Mouse (Mus musculus) midbrain, embryonic 10.5 days (tissue): Measurements from ENCODE around the gene Aup1. TPM values are rescaled to one million over a fixed set of nuclear protein-coding genes. Genes with fewer than 3 reads are reported as not detected.

Experiments used
- DNase-seq: peaks from one replicate; pipeline ENCODE4 v3.0.0-alpha.2; 2017; ENCODE audit warnings: low spot score
- H3K27ac ChIP-seq: fragments of 300-500 bp; sonication (generic); replicated peaks from 2 replicates; pipeline ENCODE4 v1.5.1; 2016; ENCODE audit warnings: mild to moderate bottlenecking
- H3K27me3 ChIP-seq: fragments of 300-500 bp; sonication (generic); 2 replicates; pipeline ENCODE4 v1.6.1; 2016; ENCODE audit warnings: low read depth, mild to moderate bottlenecking; ENCODE audit not compliant: poor library complexity, severe bottlenecking
- H3K36me3 ChIP-seq: fragments of 300-500 bp; sonication (generic); 2 replicates; pipeline ENCODE4 v1.6.1; 2016; ENCODE audit warnings: mild to moderate bottlenecking, moderate library complexity
- H3K4me1 ChIP-seq: fragments of 300-500 bp; sonication (generic); 2 replicates; pipeline ENCODE4 v1.6.1; 2016
- H3K4me3 ChIP-seq: fragments of 300-500 bp; sonication (generic); 2 replicates; pipeline ENCODE4 v1.5.1; 2016; ENCODE audit warnings: mild to moderate bottlenecking, moderate library complexity
- H3K9me3 ChIP-seq: fragments of 300-500 bp; sonication (generic); replicated peaks from 2 replicates; pipeline ENCODE4 v1.6.1; 2016; ENCODE audit warnings: mild to moderate bottlenecking
- WGBS: fragments of 180-500 bp; shearing (Covaris S2); methylation state at CpG from one replicate; pipeline ENCODE4 v1.1.7; 2016; 5-methylcytosine and 5-hydroxymethylcytosine counted together
- polyA plus RNA-seq: library from polyadenylated mRNA; unstranded; fragments of >200 nt; fragmentation: Nextera tagmentation; extraction: Ambion mirVana; gene quantifications from 2 replicates; pipeline ENCODE4 v1.2.1, GENCODE M21; 2016

The Aup1 gene
- polyA plus RNA-seq: 162 and 175 TPM in 2 replicates

DNA sequence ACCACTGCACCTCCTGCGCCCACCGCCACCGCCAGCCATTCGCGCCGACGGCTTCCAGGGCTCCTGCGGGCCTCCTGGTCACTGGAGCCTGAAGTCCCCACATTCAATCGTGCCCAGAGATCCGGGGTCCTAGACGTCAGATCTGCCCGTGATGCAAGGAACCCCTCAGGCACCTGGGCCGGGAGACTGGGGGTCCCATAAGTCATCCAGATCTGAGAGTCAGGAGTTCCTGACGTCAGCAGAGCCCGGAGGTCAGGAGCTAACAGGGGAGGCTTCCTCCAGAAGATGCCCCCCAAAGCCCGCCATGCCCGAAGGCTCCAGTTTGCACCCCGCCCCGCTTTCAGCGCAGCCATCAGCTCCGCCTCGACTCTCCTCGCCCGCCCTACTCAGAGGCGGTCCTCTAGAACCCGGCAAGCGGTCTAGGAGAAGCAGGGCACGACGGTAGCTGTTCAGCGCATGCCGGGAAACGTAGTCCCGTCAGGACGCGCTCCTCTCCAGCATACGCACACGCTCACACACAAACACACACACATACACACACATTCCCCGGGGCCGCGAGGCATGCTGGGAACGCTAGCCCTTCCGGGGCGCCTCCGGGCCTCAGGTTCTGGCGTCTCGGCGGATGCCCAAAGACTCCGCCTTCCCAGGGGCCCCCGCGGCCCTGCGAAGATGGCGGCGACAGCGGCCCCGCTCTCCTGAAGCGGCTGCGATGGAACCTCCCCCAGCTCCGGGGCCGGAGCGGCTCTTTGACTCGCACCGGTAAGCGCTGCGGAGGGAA lies at the start of gene Aup1:
TSS of gene Aup1 (plus strand) at position 448 of the 778 bp plus-strand sequence.
- under 1% methylated on average over 64 of the region's 64 CpGs for WGBS

DNA sequence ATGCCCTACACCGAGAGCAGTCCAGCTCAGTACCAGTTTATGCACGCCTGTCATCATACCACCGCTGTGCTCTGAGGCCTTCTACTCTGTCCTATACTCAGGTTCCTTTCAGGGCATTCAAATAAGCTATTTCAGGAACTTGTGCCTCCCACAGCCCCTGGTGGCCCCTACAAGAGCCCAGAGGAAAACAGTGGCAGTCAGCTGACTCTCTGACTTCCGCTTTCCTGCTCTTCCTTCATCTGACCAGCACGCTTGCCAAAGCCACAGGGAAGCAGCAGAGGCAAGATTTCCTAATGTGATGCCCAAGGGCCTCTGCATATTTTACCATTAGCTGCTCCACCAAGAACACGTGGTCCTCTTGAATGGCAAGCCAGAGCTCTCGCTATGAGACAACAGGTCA lies 49.4 kb upstream of the Aup1 start:
- H3K27ac ChIP-seq: no peak overlapping the region
- peaks cover 6% of the 10 kb centered on the region for H3K4me1 ChIP-seq
- 70% methylated on average over 7 of the region's 7 CpGs for WGBS
- H3K36me3 ChIP-seq: no peaks in the 10 kb centered on the region
- no peaks in the 10 kb centered on the region for H3K9me3 ChIP-seq
- H3K27me3 ChIP-seq: peaks cover 5% of the 10 kb centered on the region; the same call in 1 of the 2 replicates
- DNase-seq: no peak
- H3K4me3 ChIP-seq: no peak overlapping the region

More for the DNA sequence above, at the start of gene Aup1:
- peaks cover 37% of the 10 kb centered on the region for H3K4me1 ChIP-seq
- peaks cover 5% of the 10 kb centered on the region for H3K27me3 ChIP-seq
- peaks cover 52% of the 10 kb centered on the region for H3K36me3 ChIP-seq
- no peaks in the 10 kb centered on the region for H3K9me3 ChIP-seq
- H3K27ac ChIP-seq: peak within 1 kb of the TSS; percentile 91
- peak; percentile 98 for DNase-seq
- H3K4me3 ChIP-seq: peak within 1 kb of the TSS; percentile 97

DNA sequence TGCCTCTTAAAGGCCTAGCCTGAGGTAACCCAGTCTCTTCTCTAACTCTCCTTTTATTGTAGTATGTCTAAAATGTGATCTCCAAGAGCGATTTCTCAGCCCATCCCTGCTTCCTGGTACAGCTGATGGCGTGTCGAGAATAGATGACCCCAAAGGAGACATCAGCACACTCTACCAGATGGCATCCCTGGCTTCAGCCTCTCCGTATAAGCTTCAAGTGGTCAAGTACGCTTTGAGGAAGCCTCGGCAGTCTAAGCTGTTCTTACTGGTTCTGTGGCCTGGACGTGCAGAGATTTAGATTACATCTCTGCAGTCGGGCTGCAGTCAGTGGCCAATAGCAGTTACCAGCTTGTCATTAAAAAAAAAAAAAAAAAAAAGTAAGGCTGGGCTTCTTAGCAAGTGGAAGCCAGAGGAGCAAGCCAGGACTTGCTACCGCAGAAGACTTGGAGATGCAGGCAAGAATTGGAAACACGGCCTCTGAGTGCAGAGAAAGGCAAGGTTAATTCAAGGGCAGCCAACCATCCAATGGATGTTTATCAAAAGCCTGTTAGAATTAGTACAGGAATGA lies 48.8 kb upstream of the Aup1 start:
- H3K4me3 ChIP-seq: no peak overlapping the region
- no peaks in the 10 kb centered on the region for H3K36me3 ChIP-seq
- H3K27me3 ChIP-seq: no peaks in the 10 kb centered on the region
- no peak for DNase-seq
- H3K9me3 ChIP-seq: no peaks in the 10 kb centered on the region
- no peak overlapping the region for H3K27ac ChIP-seq
- WGBS: 80% methylated on average over 10 of the region's 10 CpGs
- peaks cover 6% of the 10 kb centered on the region for H3K4me1 ChIP-seq

DNA sequence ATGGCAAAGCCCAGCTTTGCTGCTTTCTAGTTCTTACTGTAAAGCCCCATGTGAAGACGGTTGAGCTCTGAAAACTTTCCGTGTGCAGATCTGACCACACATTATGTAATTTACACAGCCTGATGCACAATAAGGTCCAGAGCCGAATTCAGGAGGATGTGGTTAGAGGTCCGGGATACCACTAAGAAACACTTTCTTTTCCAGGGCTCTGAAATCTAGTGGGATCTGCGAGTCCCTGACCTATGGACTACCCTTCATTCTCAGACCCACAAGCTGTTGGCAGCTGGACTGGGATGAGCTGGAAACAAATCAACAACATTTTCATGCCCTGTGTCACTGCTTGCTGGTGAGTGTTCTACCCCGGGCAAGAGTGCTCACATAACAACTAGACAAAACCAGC lies 48.2 kb upstream of the Aup1 start:
- no peak overlapping the region for H3K27ac ChIP-seq
- H3K9me3 ChIP-seq: no peaks in the 10 kb centered on the region
- H3K4me3 ChIP-seq: no peak overlapping the region
- no peaks in the 10 kb centered on the region for H3K36me3 ChIP-seq
- DNase-seq: no peak
- H3K27me3 ChIP-seq: no peaks in the 10 kb centered on the region
- WGBS: 87% methylated on average over 6 of the region's 6 CpGs
- H3K4me1 ChIP-seq: peaks cover 6% of the 10 kb centered on the region

DNA sequence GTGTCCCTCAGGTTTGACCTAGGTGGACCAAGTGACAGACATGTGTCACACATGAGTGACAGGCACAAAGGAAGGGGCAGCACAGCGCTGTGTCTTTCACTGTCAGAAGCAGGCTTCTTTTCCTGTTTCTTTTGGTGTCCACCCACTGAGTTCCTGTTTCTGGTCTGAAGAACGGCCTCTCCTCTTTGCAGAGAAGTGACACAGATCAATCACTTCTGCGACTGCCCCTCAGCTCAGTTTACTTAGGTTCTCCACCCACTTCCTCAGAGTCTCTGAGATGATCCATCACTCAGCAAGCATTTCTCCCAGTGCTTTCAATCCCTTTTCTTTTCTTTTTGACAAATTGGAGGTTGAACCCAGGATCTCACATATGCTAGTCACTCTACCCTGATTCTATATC lies 45.7 kb upstream of the Aup1 start:
- peaks cover 6% of the 10 kb centered on the region for H3K4me1 ChIP-seq
- H3K27me3 ChIP-seq: no peaks in the 10 kb centered on the region
- WGBS: 75% methylated on average over 3 of the region's 3 CpGs
- no peaks in the 10 kb centered on the region for H3K9me3 ChIP-seq
- H3K27ac ChIP-seq: no peak overlapping the region
- DNase-seq: no peak
- no peak overlapping the region for H3K4me3 ChIP-seq
- H3K36me3 ChIP-seq: no peaks in the 10 kb centered on the region

DNA sequence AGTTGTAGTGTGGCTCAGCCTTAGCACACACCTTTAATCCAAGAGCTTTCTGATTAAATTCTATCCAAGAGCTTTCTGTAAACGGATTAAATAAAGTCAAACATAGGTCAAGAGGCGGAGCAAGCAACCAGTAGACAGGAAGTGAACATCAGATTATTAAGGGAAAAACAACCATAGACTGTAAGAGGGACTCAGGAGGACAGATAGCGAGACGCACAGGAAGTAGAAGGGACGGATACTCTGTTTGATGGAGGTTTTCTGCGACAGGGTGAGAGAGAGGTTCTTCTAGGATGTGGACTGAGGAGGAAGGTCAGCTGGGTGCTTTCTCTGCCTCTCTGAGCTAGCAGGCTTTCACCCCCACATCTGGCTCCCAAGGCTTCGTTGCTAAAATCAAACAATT lies 44.3 kb upstream of the Aup1 start:
- H3K27ac ChIP-seq: no peak overlapping the region
- 84% methylated on average over 7 of the region's 7 CpGs for WGBS

DNA sequence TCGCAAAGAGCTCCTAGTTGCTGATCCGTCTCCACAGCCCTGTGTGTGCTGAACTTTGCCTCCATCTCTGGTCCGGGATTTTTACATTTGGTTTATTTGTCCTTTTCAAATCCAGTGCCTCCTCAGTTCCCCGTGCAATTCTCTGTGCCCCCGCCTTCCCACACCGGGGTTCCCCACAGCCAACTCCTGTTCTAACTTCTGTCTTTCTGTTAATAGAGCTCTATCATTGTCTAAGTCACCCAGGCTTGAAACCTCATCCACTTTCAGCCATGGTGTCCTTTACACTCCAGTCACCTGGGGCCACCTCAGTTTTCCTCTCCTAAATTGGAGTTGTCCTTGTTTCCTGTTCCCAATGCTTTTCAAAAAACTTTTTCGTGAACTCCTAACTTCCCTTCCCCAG lies 43.1 kb upstream of the Aup1 start:
- no peak for DNase-seq
- 85% methylated on average over 7 of the region's 7 CpGs for WGBS
- no peaks in the 10 kb centered on the region for H3K27me3 ChIP-seq
- no peaks in the 10 kb centered on the region for H3K36me3 ChIP-seq
- H3K4me1 ChIP-seq: no peaks in the 10 kb centered on the region
- no peak overlapping the region for H3K4me3 ChIP-seq
- H3K27ac ChIP-seq: no peak overlapping the region
- H3K9me3 ChIP-seq: no peaks in the 10 kb centered on the region

More for the DNA sequence above, 44.3 kb upstream of the Aup1 start:
- no peak for DNase-seq
- Histone ChIP-seq H3K4me3 (no peak overlapping the region), H3K27me3 (no peaks in the 10 kb centered on the region), H3K9me3 (no peaks in the 10 kb centered on the region), H3K36me3 (no peaks in the 10 kb centered on the region), H3K4me1 (peaks cover 2% of the 10 kb centered on the region)

DNA sequence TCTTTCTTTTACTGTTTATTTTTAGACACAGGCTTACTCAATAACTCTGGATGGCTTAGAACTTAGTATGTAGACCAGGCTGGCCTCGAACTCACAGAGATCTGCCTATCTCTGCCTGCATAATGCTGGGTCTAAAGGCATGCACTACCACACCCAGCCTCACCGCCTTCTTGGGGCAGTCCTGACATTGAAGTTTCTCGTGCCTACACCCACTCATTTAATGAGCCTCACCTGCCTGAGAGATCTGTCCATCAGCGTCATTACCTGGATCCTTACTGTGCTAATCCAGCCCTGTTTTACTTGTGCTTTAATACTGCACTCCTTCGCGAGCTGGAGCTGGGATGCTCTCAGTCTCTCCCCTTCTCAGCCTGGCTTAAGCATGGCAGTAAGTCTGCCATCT lies 42.6 kb upstream of the Aup1 start:
- no peaks in the 10 kb centered on the region for H3K4me1 ChIP-seq
- no peaks in the 10 kb centered on the region for H3K27me3 ChIP-seq
- no peak overlapping the region for H3K27ac ChIP-seq
- H3K9me3 ChIP-seq: no peaks in the 10 kb centered on the region
- H3K4me3 ChIP-seq: no peak overlapping the region
- DNase-seq: no peak
- H3K36me3 ChIP-seq: no peaks in the 10 kb centered on the region
- WGBS: 81% methylated on average over 6 of the region's 6 CpGs

DNA sequence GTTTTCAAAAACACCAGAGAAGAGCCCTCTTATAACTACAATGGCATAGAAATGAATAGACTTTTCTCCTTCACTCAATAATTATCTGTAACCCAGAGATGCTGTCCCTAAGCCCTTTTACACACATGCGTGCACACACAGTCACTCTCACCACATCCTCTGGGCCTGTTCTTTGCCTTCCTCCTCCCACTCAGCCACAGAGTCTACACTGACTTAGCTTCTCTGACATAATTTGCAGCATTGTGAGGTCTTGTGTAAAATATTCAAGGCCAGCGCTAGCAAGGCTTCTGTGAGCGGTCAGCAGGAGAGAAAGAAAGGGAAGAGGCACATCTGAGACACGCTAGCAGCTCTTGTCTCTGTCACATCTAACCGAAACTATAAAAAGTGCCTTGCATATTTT lies 40.9 kb upstream of the Aup1 start:
- Histone ChIP-seq H3K36me3 (no peaks in the 10 kb centered on the region), H3K27me3 (no peaks in the 10 kb centered on the region), H3K4me1 (no peaks in the 10 kb centered on the region), H3K4me3 (no peak overlapping the region), H3K27ac (no peak overlapping the region), H3K9me3 (no peaks in the 10 kb centered on the region)
- 86% methylated on average over 5 of the region's 5 CpGs for WGBS
- no peak for DNase-seq

DNA sequence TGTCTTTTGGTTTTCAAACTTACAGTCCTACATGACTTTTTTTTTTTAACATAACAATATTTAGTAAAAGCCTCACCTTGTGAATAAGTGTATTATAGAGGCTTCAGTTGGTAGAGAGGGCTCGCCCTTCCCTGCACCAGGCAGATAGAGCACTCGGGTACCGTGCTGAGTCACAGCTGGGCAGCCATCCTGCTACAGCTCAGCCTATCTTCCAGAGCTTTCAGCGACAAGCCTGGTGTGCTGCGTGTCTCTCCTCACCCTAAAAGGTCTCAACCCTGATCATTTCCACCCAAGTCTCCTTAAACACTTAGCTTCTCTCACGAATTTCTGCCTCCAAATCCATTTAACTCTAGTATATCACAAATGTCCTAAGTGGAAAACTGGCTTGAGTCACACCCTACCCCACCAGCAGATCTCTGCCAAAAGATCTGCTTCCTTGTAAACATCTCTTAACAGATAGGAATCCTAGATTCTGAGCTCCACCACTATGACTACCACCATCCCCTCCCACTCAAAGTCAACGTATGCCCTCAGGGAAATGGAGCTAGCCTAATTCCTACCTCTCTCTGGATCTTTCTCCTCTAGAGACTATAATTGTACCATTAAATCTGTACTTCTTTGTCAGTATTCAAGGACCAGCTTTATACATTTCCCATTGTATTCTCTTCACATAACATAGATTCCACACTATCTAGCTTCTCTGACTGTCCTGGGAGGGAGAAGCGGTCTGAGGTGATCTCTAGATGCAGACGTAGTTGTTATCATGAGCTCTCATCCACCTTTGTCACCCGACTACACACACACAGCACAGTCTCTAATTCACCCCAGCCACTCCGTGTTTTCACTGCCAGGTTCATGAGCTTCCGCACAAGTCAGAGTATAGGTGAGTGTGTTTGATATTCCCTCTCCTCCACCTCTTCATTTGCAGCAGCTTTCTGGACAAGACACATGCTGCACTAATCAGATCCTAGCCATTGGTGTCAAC lies 39.5 kb upstream of the Aup1 start:
- DNase-seq: no peak
- no peaks in the 10 kb centered on the region for H3K4me1 ChIP-seq
- no peaks in the 10 kb centered on the region for H3K9me3 ChIP-seq
- H3K36me3 ChIP-seq: no peaks in the 10 kb centered on the region
- no peak overlapping the region for H3K4me3 ChIP-seq
- H3K27me3 ChIP-seq: no peaks in the 10 kb centered on the region
- H3K27ac ChIP-seq: no peak overlapping the region
- 79% methylated on average over 12 of the region's 12 CpGs for WGBS

DNA sequence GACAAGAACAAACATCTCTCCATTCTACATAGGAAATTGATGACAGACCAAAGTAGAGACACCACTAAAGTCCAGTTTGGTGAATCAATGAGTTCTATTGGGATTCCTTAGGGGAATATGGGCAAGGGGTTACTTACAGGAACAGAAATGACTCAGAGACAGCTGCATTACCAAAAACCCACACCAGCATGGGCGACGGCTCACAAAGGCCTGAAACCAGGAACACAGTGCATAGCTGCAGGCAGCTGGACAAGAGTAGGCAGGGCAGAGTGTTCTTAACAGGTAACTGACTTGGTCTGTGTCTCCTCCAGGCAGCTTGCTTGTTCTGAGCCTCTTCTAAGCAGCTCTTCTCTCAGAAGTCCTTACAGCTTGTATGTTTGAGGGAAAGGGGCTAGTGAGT lies 38.6 kb upstream of the Aup1 start:
- Histone ChIP-seq H3K27ac (no peak overlapping the region), H3K27me3 (no peaks in the 10 kb centered on the region), H3K4me3 (no peak overlapping the region), H3K4me1 (no peaks in the 10 kb centered on the region), H3K9me3 (no peaks in the 10 kb centered on the region), H3K36me3 (no peaks in the 10 kb centered on the region)
- no peak for DNase-seq
- WGBS: 87% methylated on average over 2 of the region's 2 CpGs

DNA sequence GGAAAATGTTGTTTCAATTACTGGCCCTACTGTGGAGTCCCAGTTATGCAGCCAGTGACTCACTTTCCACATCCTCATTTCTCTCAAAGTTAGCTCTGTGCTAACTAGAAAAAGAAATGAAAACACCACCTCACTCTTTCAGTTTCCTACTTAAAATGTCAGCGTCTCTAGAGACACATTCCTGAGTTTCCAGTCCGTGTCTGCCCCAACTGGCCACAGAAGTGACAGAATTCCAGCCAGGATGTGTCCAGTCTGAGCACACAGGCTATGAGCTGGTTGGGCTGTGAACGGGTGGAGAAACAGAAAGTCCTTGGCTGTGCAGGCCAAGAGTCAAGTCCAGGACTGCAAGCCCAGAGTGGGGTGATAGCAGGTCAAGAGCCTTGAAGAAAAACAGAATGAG lies 37.1 kb upstream of the Aup1 start:
- Histone ChIP-seq H3K4me1 (no peaks in the 10 kb centered on the region), H3K9me3 (no peaks in the 10 kb centered on the region), H3K36me3 (no peaks in the 10 kb centered on the region), H3K27me3 (no peaks in the 10 kb centered on the region; the same call in 1 of the 2 replicates), H3K4me3 (no peak overlapping the region), H3K27ac (no peak overlapping the region)
- no peak for DNase-seq
- WGBS: 76% methylated on average over 3 of the region's 3 CpGs
